Mouse (Mus musculus): ENCODE data around the gene Bcl2l1. TPM values are rescaled to one million over a fixed set of nuclear protein-coding genes. Genes with fewer than 3 reads are reported as not detected.
A peak's percentile ranks its signal among the peaks of the same experiment; 100 is the strongest.

Gene Bcl2l1
- total and polyA plus RNA-seq, 2 experiments = 14.9 to 30.4 TPM

DNA sequence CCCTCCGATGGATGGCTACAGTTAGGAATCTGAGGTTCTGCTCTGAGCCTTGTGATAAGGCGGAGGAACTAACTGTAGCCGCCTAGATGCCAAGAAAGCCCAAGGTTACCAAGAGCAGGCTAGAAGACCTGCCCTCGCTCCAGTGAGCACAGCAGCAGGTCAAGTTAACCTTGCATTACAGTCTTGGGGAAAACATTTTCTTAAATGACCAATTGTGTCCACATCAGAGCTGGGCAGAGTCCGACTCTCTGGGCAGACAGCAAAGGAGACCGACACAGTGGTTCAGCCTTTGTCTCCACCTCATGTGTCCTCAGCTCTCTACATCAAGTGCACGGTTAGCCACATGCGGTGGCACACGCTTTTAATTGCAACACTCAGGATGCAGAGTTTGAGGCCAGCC, 60.0 kb downstream of the Bcl2l1 start:
- H3K27ac ChIP-seq (replicated peaks; ENCODE audit: insufficient read depth, low read depth, low read length) = no peak overlapping the region
- no peak for TF ChIP-seq CTCF (IDR thresholded peaks at IDR 0.05; ENCODE audit: low read depth, low read length)
- TF ChIP-seq POLR2A (IDR thresholded peaks at IDR 0.05; ENCODE audit: extremely low read depth, insufficient read depth, low read length) = no peak
- H3K9ac ChIP-seq (ENCODE audit: low read depth, low read length) = no peak overlapping the region
- no peaks in the 10 kb centered on the region for H3K79me2 ChIP-seq (ENCODE audit: control insufficient read depth, insufficient read depth, low read length)
- peaks cover 2% of the 10 kb centered on the region; the same call in 1 of the 2 replicates for H3K4me1 ChIP-seq (ENCODE audit: control insufficient read depth, insufficient read depth, low read length)
- H3K36me3 ChIP-seq (ENCODE audit: control insufficient read depth, insufficient read depth, low read length) = no peaks in the 10 kb centered on the region
- WGBS = 92% methylated on average over 9 of the region's 9 CpGs
- no peak for DNase-seq (ENCODE audit: extremely low read depth, low read depth, low spot score)
- no peaks in the 10 kb centered on the region for H3K27me3 ChIP-seq (ENCODE audit: control insufficient read depth, insufficient read depth, low read length)
- H3K4me3 ChIP-seq (ENCODE audit: insufficient read depth, low read depth, low read length) = no peak overlapping the region

DNA sequence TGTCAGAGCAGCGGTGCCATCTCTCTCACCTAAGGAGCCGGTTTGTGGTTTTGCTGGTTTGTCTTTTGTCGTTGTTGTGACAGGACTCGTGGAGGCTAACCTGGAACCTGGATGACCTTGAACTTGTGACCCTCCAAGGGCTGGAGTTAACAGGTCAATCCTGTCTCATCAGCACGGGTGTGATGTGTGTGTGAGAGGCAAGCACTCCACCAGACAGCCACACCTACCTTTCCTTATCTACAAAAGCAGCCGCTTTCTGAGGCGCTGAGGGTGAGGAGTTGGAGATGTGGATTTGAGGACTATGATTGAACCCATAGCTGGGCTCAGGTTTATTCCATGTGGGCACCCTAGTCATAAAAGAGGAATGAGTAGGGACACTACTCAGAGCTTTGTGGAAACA, 61.9 kb downstream of the Bcl2l1 start:
- no peak for DNase-seq (ENCODE audit: extremely low read depth, low read depth, low spot score)

DNA sequence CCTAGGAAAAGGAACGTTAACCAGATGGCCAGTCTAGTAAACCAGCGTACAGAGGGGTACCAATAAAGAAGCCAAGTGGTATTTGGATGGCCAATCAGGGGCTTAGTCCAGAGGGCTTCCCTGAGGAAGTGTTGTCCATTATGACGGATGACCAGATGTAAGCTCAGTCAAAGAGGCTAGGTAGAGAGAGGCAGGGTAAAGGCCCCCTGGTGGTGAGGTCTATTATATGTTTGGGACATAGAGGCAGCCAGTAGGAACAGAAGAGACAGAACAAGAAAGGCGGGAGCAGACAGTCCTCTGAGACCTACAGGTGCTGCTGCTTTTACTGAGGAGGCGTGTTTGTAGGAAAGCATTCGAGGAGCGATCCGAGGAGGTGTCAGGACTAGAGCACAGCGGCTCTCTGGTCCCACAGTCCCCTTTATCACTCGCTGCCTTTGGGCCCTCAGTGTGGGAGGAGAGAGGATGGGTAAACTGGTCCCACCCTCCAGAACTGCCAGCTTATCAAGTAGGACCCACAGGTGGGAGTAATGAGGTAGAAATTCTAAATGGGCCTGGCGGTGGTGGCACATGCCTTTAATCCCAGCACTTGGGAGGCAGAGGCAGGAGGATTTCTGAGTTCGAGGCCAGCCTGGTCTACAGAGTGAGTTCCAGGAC, 63.8 kb downstream of the Bcl2l1 start:
- TF ChIP-seq POLR2A (IDR thresholded peaks at IDR 0.05; ENCODE audit: extremely low read depth, insufficient read depth, low read length) (no peak), CTCF (IDR thresholded peaks at IDR 0.05; ENCODE audit: low read depth, low read length) (no peak)
- peak; percentile 58 for DNase-seq (ENCODE audit: extremely low read depth, low read depth, low spot score)
- H3K27ac ChIP-seq (replicated peaks; ENCODE audit: insufficient read depth, low read depth, low read length) = no peak overlapping the region
- 65% methylated on average over 12 of the region's 12 CpGs for WGBS
- no peak overlapping the region for H3K9ac ChIP-seq (ENCODE audit: low read depth, low read length)
- no peak overlapping the region for H3K4me3 ChIP-seq (ENCODE audit: insufficient read depth, low read depth, low read length)
- peaks cover 2% of the 10 kb centered on the region; the same call in 1 of the 2 replicates for H3K4me1 ChIP-seq (ENCODE audit: control insufficient read depth, insufficient read depth, low read length)
- H3K27me3 ChIP-seq (ENCODE audit: control insufficient read depth, insufficient read depth, low read length) = no peaks in the 10 kb centered on the region
- H3K79me2 ChIP-seq (ENCODE audit: control insufficient read depth, insufficient read depth, low read length) = no peaks in the 10 kb centered on the region
- H3K36me3 ChIP-seq (ENCODE audit: control insufficient read depth, insufficient read depth, low read length) = no peaks in the 10 kb centered on the region

More for the DNA sequence above, 61.9 kb downstream of the Bcl2l1 start:
- H3K27me3 ChIP-seq (ENCODE audit: control insufficient read depth, insufficient read depth, low read length) = no peaks in the 10 kb centered on the region
- peaks cover 2% of the 10 kb centered on the region; the same call in 1 of the 2 replicates for H3K4me1 ChIP-seq (ENCODE audit: control insufficient read depth, insufficient read depth, low read length)
- H3K9ac ChIP-seq (ENCODE audit: low read depth, low read length) = no peak overlapping the region
- H3K36me3 ChIP-seq (ENCODE audit: control insufficient read depth, insufficient read depth, low read length) = no peaks in the 10 kb centered on the region
- H3K79me2 ChIP-seq (ENCODE audit: control insufficient read depth, insufficient read depth, low read length) = no peaks in the 10 kb centered on the region
- WGBS = 71% methylated on average over 7 of the region's 7 CpGs
- H3K27ac ChIP-seq (replicated peaks; ENCODE audit: insufficient read depth, low read depth, low read length) = no peak overlapping the region
- H3K4me3 ChIP-seq (ENCODE audit: insufficient read depth, low read depth, low read length) = no peak overlapping the region
- TF ChIP-seq CTCF (IDR thresholded peaks at IDR 0.05; ENCODE audit: low read depth, low read length) = no peak

DNA sequence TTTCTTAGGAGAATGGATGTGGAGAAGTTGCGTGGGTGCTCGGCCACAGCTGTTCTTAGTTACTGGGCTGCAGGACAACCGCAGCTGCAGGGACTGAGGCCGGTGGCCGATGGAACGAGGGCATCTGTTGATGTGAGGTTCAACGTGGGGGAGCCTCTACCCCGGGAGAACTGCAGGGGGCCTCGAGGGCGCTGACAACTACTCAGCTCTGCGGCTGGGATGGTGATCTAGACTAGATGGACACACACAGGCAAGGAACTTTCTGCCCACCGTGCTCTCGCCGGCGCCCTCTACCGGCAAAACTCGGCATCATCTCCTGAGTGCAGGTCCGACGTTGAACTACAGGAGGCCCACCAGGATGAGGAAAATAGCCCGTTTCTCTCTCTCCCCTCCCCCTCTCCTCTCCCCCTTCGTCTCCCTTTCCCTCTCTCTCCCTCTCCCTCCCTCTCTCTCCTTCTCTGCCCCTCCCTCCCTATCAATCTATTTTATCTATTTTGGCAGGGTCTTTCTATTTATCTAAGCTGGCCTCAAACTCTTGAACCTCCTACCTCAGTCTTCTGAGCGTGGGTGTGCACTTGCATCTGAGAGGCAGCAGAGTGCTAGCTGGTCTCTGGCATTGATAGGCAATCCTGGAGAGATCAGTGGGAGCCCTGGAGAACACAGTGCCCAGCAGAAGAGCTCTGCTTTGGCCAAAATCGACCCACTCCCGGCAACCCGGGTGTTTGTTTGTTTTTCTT, 65.0 kb downstream of the Bcl2l1 start:
- WGBS = 16% methylated on average over 25 of the region's 25 CpGs
- H3K4me3 ChIP-seq (ENCODE audit: insufficient read depth, low read depth, low read length) = no peak overlapping the region
- H3K27me3 ChIP-seq (ENCODE audit: control insufficient read depth, insufficient read depth, low read length) = no peaks in the 10 kb centered on the region
- no peaks in the 10 kb centered on the region for H3K36me3 ChIP-seq (ENCODE audit: control insufficient read depth, insufficient read depth, low read length)
- no peak overlapping the region for H3K27ac ChIP-seq (replicated peaks; ENCODE audit: insufficient read depth, low read depth, low read length)
- H3K9ac ChIP-seq (ENCODE audit: low read depth, low read length) = no peak overlapping the region
- peak; percentile 39 for DNase-seq (ENCODE audit: extremely low read depth, low read depth, low spot score)
- TF ChIP-seq CTCF (IDR thresholded peaks at IDR 0.05; ENCODE audit: low read depth, low read length) (peak; percentile 99), POLR2A (IDR thresholded peaks at IDR 0.05; ENCODE audit: extremely low read depth, insufficient read depth, low read length) (no peak)
- peaks cover 2% of the 10 kb centered on the region; the same call in 1 of the 2 replicates for H3K4me1 ChIP-seq (ENCODE audit: control insufficient read depth, insufficient read depth, low read length)
- H3K79me2 ChIP-seq (ENCODE audit: control insufficient read depth, insufficient read depth, low read length) = no peaks in the 10 kb centered on the region

DNA sequence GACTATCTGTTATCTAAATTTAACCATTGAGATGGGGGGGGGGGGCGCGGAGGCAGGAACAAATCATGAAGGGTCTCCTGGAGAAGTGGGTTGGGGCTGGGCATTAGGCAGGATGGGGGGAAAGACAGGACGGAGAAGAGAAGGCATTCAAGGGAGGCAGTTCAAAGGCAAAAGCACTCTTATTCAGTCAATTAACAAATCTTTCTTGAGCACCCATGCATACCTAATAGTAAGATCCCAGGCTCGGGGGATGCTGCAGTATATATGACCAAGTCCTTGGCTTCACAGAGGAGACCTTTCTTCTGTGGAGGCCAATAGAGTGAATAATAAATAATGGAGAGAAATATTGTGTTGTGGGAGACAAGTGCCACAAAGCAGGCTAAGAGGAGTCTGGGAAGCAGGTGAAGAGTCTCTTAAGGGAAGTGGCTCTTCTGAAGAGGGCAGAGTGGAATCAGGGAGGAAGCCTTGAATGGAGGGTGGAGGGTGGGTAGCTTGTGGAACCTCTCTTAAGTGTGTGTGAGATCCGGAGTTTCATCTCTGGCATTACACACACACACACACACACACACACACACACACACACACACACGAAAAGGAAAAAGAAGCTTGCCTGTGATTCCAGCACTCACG, 66.4 kb downstream of the Bcl2l1 start:
- Histone ChIP-seq H3K36me3 (ENCODE audit: control insufficient read depth, insufficient read depth, low read length) (no peaks in the 10 kb centered on the region), H3K4me1 (ENCODE audit: control insufficient read depth, insufficient read depth, low read length) (peaks cover 2% of the 10 kb centered on the region; the same call in 1 of the 2 replicates), H3K4me3 (ENCODE audit: insufficient read depth, low read depth, low read length) (no peak overlapping the region), H3K9ac (ENCODE audit: low read depth, low read length) (no peak overlapping the region), H3K27ac (replicated peaks; ENCODE audit: insufficient read depth, low read depth, low read length) (no peak overlapping the region), H3K27me3 (ENCODE audit: control insufficient read depth, insufficient read depth, low read length) (no peaks in the 10 kb centered on the region), H3K79me2 (ENCODE audit: control insufficient read depth, insufficient read depth, low read length) (no peaks in the 10 kb centered on the region)
- WGBS = 66% methylated on average over 7 of the region's 7 CpGs
- no peak for DNase-seq (ENCODE audit: extremely low read depth, low read depth, low spot score)
- TF ChIP-seq POLR2A (IDR thresholded peaks at IDR 0.05; ENCODE audit: extremely low read depth, insufficient read depth, low read length) (no peak), CTCF (IDR thresholded peaks at IDR 0.05; ENCODE audit: low read depth, low read length) (no peak)
